Mouse (Mus musculus) forebrain, postnatal 0 days (tissue): ENCODE measurements around the gene Ddx5. TPM values are rescaled to one million over a fixed set of nuclear protein-coding genes. Genes with fewer than 3 reads are reported as not detected.

Experiments
- ATAC-seq: fragments of 200-750 bp; cut with Nextera tagmentation; 2 replicates; pipeline ENCODE4 v1.8.0; 2017; ENCODE audit warnings: mild to moderate bottlenecking, moderate library complexity
- DNase-seq: peaks from one replicate; pipeline ENCODE4 v3.0.0-alpha.2; 2015
- H3K27ac ChIP-seq: fragments of 300-500 bp; sonication (generic); 2 replicates; pipeline ENCODE4 v1.5.1; 2014; ENCODE audit warnings: low read depth, mild to moderate bottlenecking, antibody characterized with exemption, low read length, moderate library complexity, mixed read lengths
- H3K27me3 ChIP-seq: fragments of 300-500 bp; sonication (generic); 2 replicates; pipeline ENCODE4 v1.6.1; 2014; ENCODE audit warnings: mild to moderate bottlenecking, low read length, mixed read lengths; ENCODE audit not compliant: insufficient read depth
- H3K36me3 ChIP-seq: fragments of 300-500 bp; sonication (generic); 2 replicates; pipeline ENCODE4 v1.6.1; 2014; ENCODE audit warnings: mild to moderate bottlenecking, moderate library complexity; ENCODE audit not compliant: insufficient read depth
- H3K4me1 ChIP-seq: fragments of 300-500 bp; sonication (generic); 2 replicates; pipeline ENCODE4 v1.6.1; 2014; ENCODE audit warnings: antibody characterized with exemption; ENCODE audit not compliant: insufficient read depth
- H3K4me2 ChIP-seq: fragments of 300-500 bp; sonication (generic); 2 replicates; pipeline ENCODE4 v1.6.1; 2014; ENCODE audit warnings: low read depth, mild to moderate bottlenecking, moderate library complexity
- H3K4me3 ChIP-seq: fragments of 300-500 bp; sonication (generic); 2 replicates; pipeline ENCODE4 v1.5.1; 2014; ENCODE audit warnings: low read depth, low read length, mixed read lengths
- H3K9ac ChIP-seq: fragments of 300-500 bp; sonication (generic); 2 replicates; pipeline ENCODE4 v1.6.1; 2014; ENCODE audit warnings: mild to moderate bottlenecking
- H3K9me3 ChIP-seq: fragments of 300-500 bp; sonication (generic); 2 replicates; pipeline ENCODE4 v1.6.1; 2016; ENCODE audit warnings: low read length
- CTCF ChIP-seq: sonication (generic); IDR thresholded peaks from 2 replicates; pipeline ENCODE4 v1.5.1; 2016; ENCODE audit warnings: antibody characterized with exemption, control low read depth, low read depth
- WGBS: fragments of 180-500 bp; shearing (Covaris S2); extraction: QIAGEN DNeasy Blood & Tissue Kit; methylation state at CpG from one replicate; pipeline ENCODE4 v1.1.7; 2014; 5-methylcytosine and 5-hydroxymethylcytosine counted together
- polyA plus RNA-seq: library from polyadenylated mRNA; unstranded; fragments of >200 nt; fragmentation: Nextera tagmentation; extraction: Ambion mirVana; gene quantifications from 2 replicates; pipeline ENCODE4 v1.2.1, GENCODE M21; 2015
- total RNA-seq: library from RNA; depleted of rRNA; stranded (reverse); fragments of >200 nt; gene quantifications from 2 replicates; pipeline ENCODE4 v1.2.3, GENCODE M21; 2014; rRNA removed

Gene Ddx5
- total RNA-seq (462 and 530 TPM in 2 replicates), polyA plus RNA-seq (274 and 306 TPM in 2 replicates)

DNA sequence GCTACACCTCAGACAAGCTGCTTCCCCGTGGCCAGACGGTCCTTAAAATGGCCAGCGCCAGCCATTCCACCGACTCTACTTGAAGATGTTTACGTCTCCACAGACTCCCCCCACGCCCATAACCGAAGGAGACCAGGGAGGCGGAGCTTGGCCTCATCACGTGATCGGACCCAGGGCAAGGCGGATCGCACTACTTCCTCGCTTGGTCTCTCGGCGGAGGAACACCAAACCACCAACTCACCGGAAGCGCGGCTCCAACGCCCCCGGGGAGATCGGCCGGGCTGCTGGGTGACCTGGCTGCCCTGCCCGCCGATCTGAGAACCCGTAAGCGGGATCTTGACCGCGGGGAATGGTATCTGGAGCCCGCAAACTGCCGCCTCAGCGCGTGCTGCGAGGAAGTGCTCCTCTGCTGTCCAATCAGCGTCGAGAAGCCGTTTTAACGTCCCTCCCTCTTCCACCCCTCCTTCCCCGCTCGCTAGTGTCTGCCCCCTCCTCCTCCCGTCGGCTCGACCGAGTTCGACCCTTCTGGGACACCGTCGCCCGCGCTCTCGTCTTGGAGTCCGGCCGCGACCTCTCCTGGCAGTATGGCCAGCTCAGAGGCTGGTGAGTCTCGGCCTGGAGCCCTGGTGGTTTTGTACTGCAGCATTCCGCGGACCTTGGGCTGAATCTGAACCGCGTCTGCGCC lies at the start of gene Ddx5, which contains the start of gene Cep95:
Ddx5 (minus strand) TSS at position 411 of the 685 bp plus-strand sequence.
Cep95 (plus strand) TSS at position 478 of the 685 bp plus-strand sequence.
- peak within 1 kb of the TSS; percentile 98 for H3K27ac ChIP-seq
- peak; percentile 99 for DNase-seq
- WGBS = under 1% methylated on average over 58 of the region's 58 CpGs
- peak within 1 kb of the TSS; percentile 85 for H3K4me3 ChIP-seq
- peaks cover 20% of the 10 kb centered on the region for H3K36me3 ChIP-seq
- H3K27me3 ChIP-seq = no peaks in the 10 kb centered on the region
- peaks cover 10% of the 10 kb centered on the region; the same call in 1 of the 2 replicates for H3K4me1 ChIP-seq
- H3K9ac ChIP-seq = peak within 1 kb of the TSS; percentile 96
- TF ChIP-seq CTCF = peak; percentile 40; the same call in 1 of the 2 replicates
- peak within 1 kb of the TSS; percentile 65 for H3K4me2 ChIP-seq
- peak; percentile 92 for ATAC-seq
- H3K9me3 ChIP-seq = no peaks in the 10 kb centered on the region

GRCm38 (mm10) chr11:106828079-106828478 lies 39.1 kb upstream of the Ddx5 start:
- 96% methylated on average over 7 of the region's 7 CpGs for WGBS
- no peak overlapping the region for H3K4me3 ChIP-seq
- H3K27ac ChIP-seq = no peak overlapping the region
- H3K27me3 ChIP-seq = no peaks in the 10 kb centered on the region
- H3K9ac ChIP-seq = no peak overlapping the region
- no peak for DNase-seq
- peaks cover 45% of the 10 kb centered on the region for H3K36me3 ChIP-seq
- no peaks in the 10 kb centered on the region for H3K9me3 ChIP-seq
- TF ChIP-seq CTCF = no peak
- no peak overlapping the region for H3K4me2 ChIP-seq
- no peak for ATAC-seq
- no peaks in the 10 kb centered on the region for H3K4me1 ChIP-seq

DNA sequence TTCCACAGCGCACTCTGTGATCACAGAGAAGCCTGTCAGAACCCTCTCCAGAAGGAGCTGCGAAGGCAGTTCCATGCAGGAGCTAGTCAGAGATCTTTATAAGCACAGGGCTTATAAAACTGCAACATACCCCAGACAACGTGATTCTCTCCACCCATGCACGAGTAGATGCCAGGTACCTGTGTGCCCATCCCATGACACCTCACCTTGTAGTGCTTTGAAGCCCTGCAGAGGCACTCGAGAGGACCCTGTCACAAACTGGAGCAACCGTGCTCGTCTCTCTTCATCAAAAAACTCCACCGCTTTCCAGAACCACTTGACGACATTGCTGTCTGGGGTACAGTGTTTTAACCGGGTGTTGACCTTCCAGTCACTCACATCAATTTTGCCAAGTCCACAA lies 35.4 kb upstream of the Ddx5 start:
- ATAC-seq = no peak
- Histone ChIP-seq H3K9me3 (no peaks in the 10 kb centered on the region), H3K36me3 (peaks cover 41% of the 10 kb centered on the region), H3K27ac (no peak overlapping the region), H3K4me2 (no peak overlapping the region), H3K4me1 (no peaks in the 10 kb centered on the region), H3K9ac (no peak overlapping the region), H3K4me3 (no peak overlapping the region), H3K27me3 (no peaks in the 10 kb centered on the region)
- WGBS = 94% methylated on average over 10 of the region's 10 CpGs
- no peak for DNase-seq
- no peak for TF ChIP-seq CTCF

GRCm38 (mm10) chr11:106823741-106824140 lies 34.8 kb upstream of the Ddx5 start:
- no peaks in the 10 kb centered on the region for H3K9me3 ChIP-seq
- H3K27ac ChIP-seq = no peak overlapping the region
- H3K4me2 ChIP-seq = no peak overlapping the region
- H3K9ac ChIP-seq = no peak overlapping the region
- H3K4me1 ChIP-seq = no peaks in the 10 kb centered on the region
- DNase-seq (no peak), ATAC-seq (no peak)
- H3K4me3 ChIP-seq = no peak overlapping the region
- no peak for TF ChIP-seq CTCF
- H3K27me3 ChIP-seq = no peaks in the 10 kb centered on the region
- WGBS = 90% methylated on average over 8 of the region's 8 CpGs
- H3K36me3 ChIP-seq = peaks cover 44% of the 10 kb centered on the region

DNA sequence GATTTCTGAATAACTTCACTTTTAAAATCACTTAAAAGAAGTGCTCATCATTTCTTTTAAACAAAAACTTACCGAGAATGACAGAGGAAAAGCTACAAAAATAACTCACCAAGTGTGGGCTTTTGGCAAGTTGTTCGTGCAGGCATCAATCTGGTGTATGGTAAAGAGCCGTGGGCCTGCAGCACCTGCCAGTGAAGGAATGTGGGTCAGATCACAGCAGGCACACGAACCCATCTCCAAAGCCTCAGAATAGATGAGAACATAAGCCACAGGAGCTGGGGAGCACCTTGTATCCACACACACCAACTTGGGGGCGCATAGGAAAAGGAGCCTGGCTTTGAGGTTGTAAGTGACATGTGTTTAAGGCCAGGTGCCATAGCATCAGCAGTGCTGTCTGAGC lies 33.9 kb upstream of the Ddx5 start:
- Histone ChIP-seq H3K27ac (no peak overlapping the region), H3K4me3 (no peak overlapping the region), H3K27me3 (no peaks in the 10 kb centered on the region), H3K9me3 (no peaks in the 10 kb centered on the region), H3K36me3 (peaks cover 36% of the 10 kb centered on the region), H3K9ac (no peak overlapping the region), H3K4me1 (no peaks in the 10 kb centered on the region; the same call in 1 of the 2 replicates), H3K4me2 (no peak overlapping the region)
- no peak for DNase-seq
- no peak for ATAC-seq
- 57% methylated on average over 5 of the region's 5 CpGs for WGBS
- TF ChIP-seq CTCF = no peak

DNA sequence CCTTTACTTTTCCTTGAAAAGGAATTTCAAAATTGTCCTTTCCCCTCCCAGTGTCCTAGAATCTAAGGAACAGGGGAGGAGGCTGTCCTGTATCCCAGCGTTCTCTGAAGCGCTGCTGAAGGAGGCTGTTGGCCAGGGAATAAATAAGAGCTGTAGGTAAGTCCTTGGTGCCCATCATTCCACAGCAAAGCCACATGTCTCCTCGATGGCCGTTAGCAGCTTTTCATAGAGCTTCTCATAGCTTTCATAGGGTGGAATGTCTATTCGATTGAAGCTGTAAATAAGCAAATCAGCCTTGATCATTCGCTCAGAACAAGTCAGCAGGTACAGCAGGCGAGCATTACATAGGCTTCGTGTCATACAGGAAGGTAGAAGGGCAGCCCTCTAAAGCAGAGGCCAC lies 33.5 kb upstream of the Ddx5 start:
- H3K4me2 ChIP-seq = no peak overlapping the region
- no peak for DNase-seq
- H3K36me3 ChIP-seq = peaks cover 36% of the 10 kb centered on the region
- no peak overlapping the region for H3K27ac ChIP-seq
- no peak overlapping the region for H3K9ac ChIP-seq
- no peak for ATAC-seq
- H3K4me1 ChIP-seq = no peaks in the 10 kb centered on the region; the same call in 1 of the 2 replicates
- H3K4me3 ChIP-seq = no peak overlapping the region
- no peaks in the 10 kb centered on the region for H3K27me3 ChIP-seq
- WGBS = 89% methylated on average over 8 of the region's 8 CpGs
- TF ChIP-seq CTCF = no peak
- H3K9me3 ChIP-seq = no peaks in the 10 kb centered on the region

DNA sequence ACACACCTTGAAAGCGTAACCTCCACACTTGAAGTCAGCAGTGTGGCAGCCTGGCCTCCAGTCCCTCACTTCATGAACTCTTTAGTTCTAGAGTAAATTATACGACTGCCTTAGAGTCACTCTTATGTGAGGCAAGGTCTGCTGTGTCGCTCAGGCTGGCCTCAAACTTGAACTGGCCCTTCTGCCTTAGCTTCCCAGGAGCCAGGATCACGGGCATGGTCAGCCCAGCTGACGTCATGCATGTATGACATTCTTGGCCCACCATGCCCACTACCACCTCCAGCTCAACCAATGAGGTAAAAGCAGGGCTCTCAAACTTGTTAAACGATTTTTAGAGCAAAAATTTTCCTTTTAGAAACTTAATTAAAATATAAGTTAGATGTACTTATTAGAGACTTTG lies 32.4 kb upstream of the Ddx5 start:
- H3K4me3 ChIP-seq = no peak overlapping the region
- no peaks in the 10 kb centered on the region for H3K9me3 ChIP-seq
- no peak for DNase-seq
- H3K27ac ChIP-seq = no peak overlapping the region
- no peak for TF ChIP-seq CTCF
- WGBS = 86% methylated on average over 6 of the region's 6 CpGs
- H3K4me1 ChIP-seq = no peaks in the 10 kb centered on the region; the same call in 1 of the 2 replicates
- no peak for ATAC-seq
- no peak overlapping the region for H3K9ac ChIP-seq
- H3K27me3 ChIP-seq = no peaks in the 10 kb centered on the region
- no peak overlapping the region for H3K4me2 ChIP-seq
- peaks cover 40% of the 10 kb centered on the region for H3K36me3 ChIP-seq
